Mouse (Mus musculus) kidney, adult 9 months (tissue): ENCODE results near the gene Olfr631.
"Not testable (repeated sequence)": the region's sequence is repeated elsewhere in the genome, so short reads cannot be mapped to it uniquely, and the experiment has no call there.

ENCODE experiments used
- DNase-seq: peaks from one replicate; pipeline ENCODE4 v3.0.0; 2022

Gene Olfr631

GRCm38 (mm10) chr7:103928525-103928924 lies at the start of gene Olfr631:
Olfr631 (plus strand) TSS chr7:103928825.
- DNase-seq: no peak

- DNase-seq: no peak
Measured at GRCm38 (mm10) chr7:103886152-103886551, 42.5 kb upstream of the Olfr631 start, which contains the start of gene Olfr66. Olfr66 (minus strand) TSS chr7:103886252.

- DNase-seq: no peak
Measured at GRCm38 (mm10) chr7:103894385-103894784, 34.2 kb upstream of the Olfr631 start, which contains the start of gene Olfr64. Olfr64 (minus strand) TSS chr7:103894485.

GRCm38 (mm10) chr7:103903187-103903586 lies 25.4 kb upstream of the Olfr631 start, which contains the start of gene Olfr65:
Olfr65 (plus strand) TSS chr7:103903487.
- no peak for DNase-seq

- DNase-seq: no peak
Measured at GRCm38 (mm10) chr7:103910047-103910446, 18.6 kb upstream of the Olfr631 start.

GRCm38 (mm10) chr7:103912969-103913511 lies 15.6 kb upstream of the Olfr631 start:
- no peak for DNase-seq

- no peak for DNase-seq
Measured at GRCm38 (mm10) chr7:103915338-103915737, 13.3 kb upstream of the Olfr631 start.

GRCm38 (mm10) chr7:103934264-103934663 lies 5.6 kb downstream of the Olfr631 start, which contains the start of gene Olfr632:
Olfr632 (plus strand) TSS chr7:103934347.
- no peak for DNase-seq

- DNase-seq: peak; percentile 24
Measured at GRCm38 (mm10) chr7:103942730-103943129, 14.1 kb downstream of the Olfr631 start.

GRCm38 (mm10) chr7:103944137-103944536 lies 15.5 kb downstream of the Olfr631 start, which contains the start of gene Olfr633:
Olfr633 (plus strand) TSS chr7:103944437.
- DNase-seq: no peak

GRCm38 (mm10) chr7:103966873-103967272 lies 38.2 kb downstream of the Olfr631 start:
- not testable (repeated sequence) for DNase-seq

- DNase-seq: no peak
Measured at GRCm38 (mm10) chr7:103970852-103971251, 42.2 kb downstream of the Olfr631 start, which contains the start of gene Olfr635. Olfr635 (plus strand) TSS chr7:103971152.

- no peak for DNase-seq
Measured at GRCm38 (mm10) chr7:103971782-103972181, 43.2 kb downstream of the Olfr631 start.
